In genomic region chr19:8944062-8944461, GRCm38 (mm10) we compare ENCODE assay signal across 7 mouse cellular contexts. TPM values are rescaled to one million over a fixed set of nuclear protein-coding genes. Genes with fewer than 3 reads are reported as not detected.
DNase-seq lines count a peak whose midpoint lies in the region; ATAC-seq lines count a peak whose summit lies in the region.

No protein-coding gene starts in this region.

- H3K27ac ChIP-seq in embryonic facial prominence, embryonic 15.5 days (replicated peaks), result peak overlapping the region; percentile 99
- H3K27ac ChIP-seq in limb, embryonic 12.5 days, result no peak overlapping the region
- H3K27ac ChIP-seq in stomach, embryonic 14.5 days (ENCODE audit: low read length), result peak overlapping the region; percentile 29; the same call in 1 of the 2 replicates

- H3K36me3 ChIP-seq in megakaryocyte, embryonic 14.5 days (replicated peaks; ENCODE audit: low read length), result peaks cover 75% of the 10 kb centered on the region
- peaks cover 51% of the 10 kb centered on the region for H3K36me3 ChIP-seq in embryonic facial prominence, embryonic 15.5 days
- peaks cover 71% of the 10 kb centered on the region for H3K36me3 ChIP-seq in limb, embryonic 12.5 days
- peaks cover 50% of the 10 kb centered on the region for H3K36me3 ChIP-seq in stomach, embryonic 14.5 days (ENCODE audit: control insufficient read depth, insufficient read depth, low read length)

- H3K4me2 ChIP-seq in embryonic facial prominence, embryonic 15.5 days (replicated peaks), result peak overlapping the region; percentile 61
- H3K4me2 ChIP-seq in limb, embryonic 12.5 days, result peak overlapping the region; percentile 66
- H3K4me2 ChIP-seq in stomach, embryonic 14.5 days (replicated peaks; ENCODE audit: low read depth, low read length), result peak overlapping the region; percentile 64

- peaks cover 55% of the 10 kb centered on the region for H3K4me1 ChIP-seq in megakaryocyte, embryonic 14.5 days
- peaks cover 40% of the 10 kb centered on the region for H3K4me1 ChIP-seq in embryonic facial prominence, embryonic 15.5 days
- peaks cover 34% of the 10 kb centered on the region for H3K4me1 ChIP-seq in limb, embryonic 12.5 days (replicated peaks)
- H3K4me1 ChIP-seq in stomach, embryonic 14.5 days (ENCODE audit: control insufficient read depth, insufficient read depth, low read length), result peaks cover 24% of the 10 kb centered on the region

- no peak for DNase-seq in cerebellum, adult 11-12 months
- DNase-seq in frontal cortex, postnatal 25 days (ENCODE audit: low spot score in 2 of 2), result no peak

- no peak for ATAC-seq in megakaryocyte, adult 5-6 weeks (ENCODE audit: poor library complexity, severe bottlenecking)
- ATAC-seq in embryonic facial prominence, embryonic 15.5 days (ENCODE audit: insufficient number of reproducible peaks, low FRiP score, low TSS enrichment, low read depth), result no peak
- no peak for ATAC-seq in limb, embryonic 12.5 days (ENCODE audit: insufficient number of reproducible peaks, insufficient read depth, low FRiP score, low TSS enrichment, low read depth)
- no peak for ATAC-seq in stomach, embryonic 14.5 days (ENCODE audit: insufficient number of reproducible peaks, insufficient read depth, low FRiP score, low read depth)

- H3K4me3 ChIP-seq in megakaryocyte, embryonic 14.5 days (replicated peaks), result peak overlapping the region; percentile 88
- H3K4me3 ChIP-seq in embryonic facial prominence, embryonic 15.5 days (replicated peaks), result peak overlapping the region; percentile 68
- H3K4me3 ChIP-seq in limb, embryonic 12.5 days (replicated peaks), result peak overlapping the region; percentile 74
- H3K4me3 ChIP-seq in stomach, embryonic 14.5 days (ENCODE audit: low read depth, low read length), result peak overlapping the region; percentile 17; the same call in 1 of the 2 replicates

- H3K27me3 ChIP-seq in megakaryocyte, embryonic 14.5 days (replicated peaks), result no peaks in the 10 kb centered on the region
- no peaks in the 10 kb centered on the region for H3K27me3 ChIP-seq in embryonic facial prominence, embryonic 15.5 days
- no peaks in the 10 kb centered on the region for H3K27me3 ChIP-seq in limb, embryonic 12.5 days
- no peaks in the 10 kb centered on the region for H3K27me3 ChIP-seq in stomach, embryonic 14.5 days (ENCODE audit: control insufficient read depth, insufficient read depth, low read length)

- no peaks in the 10 kb centered on the region for H3K9me3 ChIP-seq in megakaryocyte, embryonic 14.5 days
- H3K9me3 ChIP-seq in embryonic facial prominence, embryonic 15.5 days (replicated peaks), result no peaks in the 10 kb centered on the region
- H3K9me3 ChIP-seq in limb, embryonic 12.5 days, result no peaks in the 10 kb centered on the region
- H3K9me3 ChIP-seq in stomach, embryonic 14.5 days (ENCODE audit: control insufficient read depth, low read depth, low read length), result no peaks in the 10 kb centered on the region

- peak overlapping the region; percentile 22 for H3K9ac ChIP-seq in embryonic facial prominence, embryonic 15.5 days
- H3K9ac ChIP-seq in limb, embryonic 12.5 days (replicated peaks), result peak overlapping the region; percentile 47
- H3K9ac ChIP-seq in stomach, embryonic 14.5 days (replicated peaks; ENCODE audit: low read depth, low read length), result no peak overlapping the region

- 43% methylated on average over 5 of the region's 5 CpGs for whole genome bisulfite sequencing in embryonic facial prominence, embryonic 15.5 days
- 69% methylated on average over 5 of the region's 5 CpGs for WGBS in limb, embryonic 12.5 days
- 37% methylated on average over 5 of the region's 5 CpGs for WGBS in stomach, embryonic 14.5 days

RNA-seq across cellular contexts. Expression of gene Mta2, which starts 2.4 kb away (rescaled TPM):
- 5.1 and 27.3 TPM in 2 replicates for polyA plus RNA-seq in megakaryocyte, embryonic 14.5 days (2012; ENCODE audit: insufficient read depth, low replicate concordance)
- 47.3 and 53.3 TPM in 2 replicates for total RNA-seq in megakaryocyte, adult 5-6 weeks (2015)
- total RNA-seq in megakaryocyte, adult 5-6 weeks (2017), result 98.8 and 106 TPM in 2 replicates
- 155 and 156 TPM in 2 replicates for polyA plus RNA-seq in embryonic facial prominence, embryonic 15.5 days (2015; fragmentation: Nextera tagmentation; extraction: Ambion mirVana)
- polyA plus RNA-seq in limb, embryonic 12.5 days (2016; fragmentation: Nextera tagmentation; extraction: Ambion mirVana), result 227 and 231 TPM in 2 replicates
- polyA plus RNA-seq in stomach, embryonic 14.5 days (2014; fragmentation: Nextera tagmentation; extraction: Ambion mirVana), result 41.5 and 45.3 TPM in 2 replicates

RNA-seq across cellular contexts. Expression of gene Tut1, which starts 9.6 kb away (rescaled TPM):
- 25.5 and 37.3 TPM in 2 replicates for polyA plus RNA-seq in megakaryocyte, embryonic 14.5 days (2012; ENCODE audit: insufficient read depth, low replicate concordance)
- total RNA-seq in megakaryocyte, adult 5-6 weeks (2015), result 1.7 and 2.9 TPM in 2 replicates
- total RNA-seq in megakaryocyte, adult 5-6 weeks (2017), result 8.8 and 9.9 TPM in 2 replicates
- 31.0 and 32.8 TPM in 2 replicates for polyA plus RNA-seq in embryonic facial prominence, embryonic 15.5 days (2015; fragmentation: Nextera tagmentation; extraction: Ambion mirVana)
- 37.9 and 39.7 TPM in 2 replicates for polyA plus RNA-seq in limb, embryonic 12.5 days (2016; fragmentation: Nextera tagmentation; extraction: Ambion mirVana)
- polyA plus RNA-seq in stomach, embryonic 14.5 days (2014; fragmentation: Nextera tagmentation; extraction: Ambion mirVana), result 27.2 and 27.6 TPM in 2 replicates

RNA-seq across cellular contexts. Expression of gene Eml3, which starts 14.7 kb away (rescaled TPM):
- 31.6 and 32.2 TPM in 2 replicates for polyA plus RNA-seq in megakaryocyte, embryonic 14.5 days (2012; ENCODE audit: insufficient read depth, low replicate concordance)
- 17.1 and 18.0 TPM in 2 replicates for total RNA-seq in megakaryocyte, adult 5-6 weeks (2015)
- total RNA-seq in megakaryocyte, adult 5-6 weeks (2017), result 29.3 and 32.0 TPM in 2 replicates
- 41.3 and 43.1 TPM in 2 replicates for polyA plus RNA-seq in embryonic facial prominence, embryonic 15.5 days (2015; fragmentation: Nextera tagmentation; extraction: Ambion mirVana)
- polyA plus RNA-seq in limb, embryonic 12.5 days (2016; fragmentation: Nextera tagmentation; extraction: Ambion mirVana), result 34.6 and 34.9 TPM in 2 replicates
- polyA plus RNA-seq in stomach, embryonic 14.5 days (2014; fragmentation: Nextera tagmentation; extraction: Ambion mirVana), result 16.8 and 18.2 TPM in 2 replicates

RNA-seq across cellular contexts. Expression of gene Rom1, which starts 14.9 kb away (rescaled TPM):
- polyA plus RNA-seq in megakaryocyte, embryonic 14.5 days (2012; ENCODE audit: insufficient read depth, low replicate concordance), result 4.2 and 8.2 TPM in 2 replicates
- total RNA-seq in megakaryocyte, adult 5-6 weeks (2015), result 1.4 and 1.8 TPM in 2 replicates
- 0.81 and 3.2 TPM in 2 replicates for total RNA-seq in megakaryocyte, adult 5-6 weeks (2017)
- 4.2 and 4.5 TPM in 2 replicates for polyA plus RNA-seq in embryonic facial prominence, embryonic 15.5 days (2015; fragmentation: Nextera tagmentation; extraction: Ambion mirVana)
- polyA plus RNA-seq in limb, embryonic 12.5 days (2016; fragmentation: Nextera tagmentation; extraction: Ambion mirVana), result 2.4 and 2.6 TPM in 2 replicates
- polyA plus RNA-seq in stomach, embryonic 14.5 days (2014; fragmentation: Nextera tagmentation; extraction: Ambion mirVana), result 1.0 and 2.0 TPM in 2 replicates

RNA-seq across cellular contexts. Expression of gene Eef1g, which starts 22.8 kb away (rescaled TPM):
- polyA plus RNA-seq in megakaryocyte, embryonic 14.5 days (2012; ENCODE audit: insufficient read depth, low replicate concordance), result 36.7 and 78.5 TPM in 2 replicates
- total RNA-seq in megakaryocyte, adult 5-6 weeks (2015), result 319 and 343 TPM in 2 replicates
- 206 and 209 TPM in 2 replicates for total RNA-seq in megakaryocyte, adult 5-6 weeks (2017)
- 443 and 458 TPM in 2 replicates for polyA plus RNA-seq in embryonic facial prominence, embryonic 15.5 days (2015; fragmentation: Nextera tagmentation; extraction: Ambion mirVana)
- 472 and 476 TPM in 2 replicates for polyA plus RNA-seq in limb, embryonic 12.5 days (2016; fragmentation: Nextera tagmentation; extraction: Ambion mirVana)
- polyA plus RNA-seq in stomach, embryonic 14.5 days (2014; fragmentation: Nextera tagmentation; extraction: Ambion mirVana), result 469 and 470 TPM in 2 replicates

Comparison
In these comparisons a context has a peak if more than half of its experiments do, and no peak if none do; other contexts are left out.
1. H3K4me3 ChIP-seq: peak in every context shown above with its lines; median percentile 88 in megakaryocyte, embryonic 14.5 days; 74 in limb, embryonic 12.5 days; 68 in embryonic facial prominence, embryonic 15.5 days; 17 in stomach, embryonic 14.5 days.